Mouse (Mus musculus): ENCODE measurements around the gene Tsku. TPM values are rescaled to one million over a fixed set of nuclear protein-coding genes. Genes with fewer than 3 reads are reported as not detected.

Gene Tsku
- total RNA-seq, 1 experiment = 17.8 TPM

GRCm38 (mm10) chr7:98358016-98358415, 3.1 kb downstream of the Tsku start:
- H3K4me1 ChIP-seq (ENCODE audit: control insufficient read depth in 2 of 2, insufficient read depth in 2 of 2, low read length in 2 of 2, poor library complexity in 1 of 2) = peaks cover 4 to 7% of the 10 kb centered on the region in 2 experiments; a peak in 2 of 4 replicates
- TF ChIP-seq ZC3H11A (IDR thresholded peaks at IDR 0.05; ENCODE audit: borderline replicate concordance, low read depth, low read length) (no peak), CHD2 (IDR thresholded peaks at IDR 0.05; ENCODE audit: low read depth, low read length) (no peak), MAFK (IDR thresholded peaks at IDR 0.05; ENCODE audit: insufficient read depth, low read depth, low read length) (no peak), HCFC1 (IDR thresholded peaks at IDR 0.05; ENCODE audit: borderline replicate concordance, insufficient read depth, low read length) (no peak), ZNF384 (IDR thresholded peaks at IDR 0.05; ENCODE audit: low read depth, low read length) (no peak)
- H3K4me3 ChIP-seq (ENCODE audit: insufficient read depth in 1 of 2, low read depth in 1 of 2, low read length in 2 of 2, poor library complexity in 1 of 2, severe bottlenecking in 1 of 2) = no peak overlapping the region
- peaks cover under 1% of the 10 kb centered on the region; the same call in 1 of the 2 replicates for H3K36me3 ChIP-seq (ENCODE audit: control insufficient read depth, insufficient read depth, low read length, poor library complexity, severe bottlenecking)
- in situ Hi-C loops (cut with MboI; ENCODE audit: low sequenced_read_pairs in 2 of 2, unreplicated experiment in 2 of 2) = no loop called here
- no peak overlapping the region for H3K27ac ChIP-seq (ENCODE audit: insufficient read depth, low read depth, low read length, poor library complexity, severe bottlenecking)
- DNase-seq (ENCODE audit: low read depth, low spot score) = no peak
- H3K9me3 ChIP-seq (ENCODE audit: control insufficient read depth, insufficient read depth, low read depth, low read length) = no peaks in the 10 kb centered on the region
- no peak overlapping the region for H3K9ac ChIP-seq (ENCODE audit: insufficient read depth, low read depth, low read length, poor library complexity, severe bottlenecking)

- Histone ChIP-seq H3K9ac (ENCODE audit: insufficient read depth, low read depth, low read length, poor library complexity, severe bottlenecking) (no peak overlapping the region), H3K4me1 (ENCODE audit: control insufficient read depth in 2 of 2, insufficient read depth in 2 of 2, low read length in 2 of 2, poor library complexity in 1 of 2) (peaks cover 4 to 7% of the 10 kb centered on the region in 2 experiments; a peak in 2 of 4 replicates), H3K9me3 (ENCODE audit: control insufficient read depth, insufficient read depth, low read depth, low read length) (no peaks in the 10 kb centered on the region), H3K4me3 (ENCODE audit: insufficient read depth in 1 of 2, low read depth in 1 of 2, low read length in 2 of 2, poor library complexity in 1 of 2, severe bottlenecking in 1 of 2) (no peak overlapping the region), H3K27ac (ENCODE audit: insufficient read depth, low read depth, low read length, poor library complexity, severe bottlenecking) (no peak overlapping the region), H3K36me3 (ENCODE audit: control insufficient read depth, insufficient read depth, low read length, poor library complexity, severe bottlenecking) (peaks cover 7% of the 10 kb centered on the region; the same call in 1 of the 2 replicates)
- in situ Hi-C loops (cut with MboI; ENCODE audit: low sequenced_read_pairs in 2 of 2, unreplicated experiment in 2 of 2) = no loop called here
- TF ChIP-seq ZC3H11A (IDR thresholded peaks at IDR 0.05; ENCODE audit: borderline replicate concordance, low read depth, low read length) (no peak), MAFK (IDR thresholded peaks at IDR 0.05; ENCODE audit: insufficient read depth, low read depth, low read length) (no peak), CHD2 (IDR thresholded peaks at IDR 0.05; ENCODE audit: low read depth, low read length) (no peak), HCFC1 (IDR thresholded peaks at IDR 0.05; ENCODE audit: borderline replicate concordance, insufficient read depth, low read length) (no peak), ZNF384 (IDR thresholded peaks at IDR 0.05; ENCODE audit: low read depth, low read length) (no peak)
- DNase-seq (ENCODE audit: low read depth, low spot score) = no peak
Observed at GRCm38 (mm10) chr7:98357324-98357723, 3.8 kb downstream of the Tsku start.

GRCm38 (mm10) chr7:98354921-98355310, 6.2 kb downstream of the Tsku start:
- TF ChIP-seq CHD2 (IDR thresholded peaks at IDR 0.05; ENCODE audit: low read depth, low read length) = no peak
- TF ChIP-seq HCFC1 (IDR thresholded peaks at IDR 0.05; ENCODE audit: borderline replicate concordance, insufficient read depth, low read length) = no peak
- TF ChIP-seq ZNF384 (IDR thresholded peaks at IDR 0.05; ENCODE audit: low read depth, low read length) = no peak
- no peaks in the 10 kb centered on the region for H3K9me3 ChIP-seq (ENCODE audit: control insufficient read depth, insufficient read depth, low read depth, low read length)
- H3K4me3 ChIP-seq (ENCODE audit: insufficient read depth in 1 of 2, low read depth in 1 of 2, low read length in 2 of 2, poor library complexity in 1 of 2, severe bottlenecking in 1 of 2) = no peak overlapping the region
- peaks cover 23% of the 10 kb centered on the region for H3K36me3 ChIP-seq (ENCODE audit: control insufficient read depth, insufficient read depth, low read length, poor library complexity, severe bottlenecking)
- in situ Hi-C loops (cut with MboI; ENCODE audit: low sequenced_read_pairs in 2 of 2, unreplicated experiment in 2 of 2) = no loop called here
- DNase-seq (ENCODE audit: low read depth, low spot score) = no peak
- H3K27ac ChIP-seq (ENCODE audit: insufficient read depth, low read depth, low read length, poor library complexity, severe bottlenecking) = no peak overlapping the region
- no peak overlapping the region for H3K9ac ChIP-seq (ENCODE audit: insufficient read depth, low read depth, low read length, poor library complexity, severe bottlenecking)
- H3K4me1 ChIP-seq (ENCODE audit: control insufficient read depth in 2 of 2, insufficient read depth in 2 of 2, low read length in 2 of 2, poor library complexity in 1 of 2) = peaks cover 2 to 7% of the 10 kb centered on the region in 2 experiments; a peak in 2 of 4 replicates

GRCm38 (mm10) chr7:98354160-98354920, 6.8 kb downstream of the Tsku start:
- Histone ChIP-seq H3K4me1 (ENCODE audit: control insufficient read depth in 2 of 2, insufficient read depth in 2 of 2, low read length in 2 of 2, poor library complexity in 1 of 2) (peaks cover 0 to 7% of the 10 kb centered on the region in 2 experiments; a peak in 1 of 4 replicates), H3K27ac (ENCODE audit: insufficient read depth, low read depth, low read length, poor library complexity, severe bottlenecking) (no peak overlapping the region), H3K36me3 (ENCODE audit: control insufficient read depth, insufficient read depth, low read length, poor library complexity, severe bottlenecking) (peaks cover 23% of the 10 kb centered on the region), H3K9ac (ENCODE audit: insufficient read depth, low read depth, low read length, poor library complexity, severe bottlenecking) (0 out of 2 replicates have a peak overlapping the region, but pooled peaks have one; percentile 14), H3K9me3 (ENCODE audit: control insufficient read depth, insufficient read depth, low read depth, low read length) (no peaks in the 10 kb centered on the region), H3K4me3 (ENCODE audit: insufficient read depth in 1 of 2, low read depth in 1 of 2, low read length in 2 of 2, poor library complexity in 1 of 2, severe bottlenecking in 1 of 2) (no peak overlapping the region)
- TF ChIP-seq HCFC1 (IDR thresholded peaks at IDR 0.05; ENCODE audit: borderline replicate concordance, insufficient read depth, low read length) (no peak), CHD2 (IDR thresholded peaks at IDR 0.05; ENCODE audit: low read depth, low read length) (no peak), ZNF384 (IDR thresholded peaks at IDR 0.05; ENCODE audit: low read depth, low read length) (no peak), ZC3H11A (IDR thresholded peaks at IDR 0.05; ENCODE audit: borderline replicate concordance, low read depth, low read length) (no peak), MAFK (IDR thresholded peaks at IDR 0.05; ENCODE audit: insufficient read depth, low read depth, low read length) (no peak)
- DNase-seq (ENCODE audit: low read depth, low spot score) = no peak
- in situ Hi-C loops (cut with MboI; ENCODE audit: low sequenced_read_pairs in 2 of 2, unreplicated experiment in 2 of 2) = no loop called here
